Mouse (Mus musculus) erythroblast, adult 5-6 weeks (primary cell): ENCODE data around the gene Olfr1395. TPM values are rescaled to one million over a fixed set of nuclear protein-coding genes. Genes with fewer than 3 reads are reported as not detected.
"Not testable (repeated sequence)": the region's sequence is repeated elsewhere in the genome, so short reads cannot be mapped to it uniquely, and the experiment has no call there.

Experiments
- ATAC-seq: replicated peaks from 2 replicates; pipeline ENCODE4 v1.8.0; 2016; ENCODE audit warnings: moderate number of reproducible peaks, mild to moderate bottlenecking, moderate TSS enrichment, inconsistent platforms; ENCODE audit not compliant: poor library complexity, low FRiP score, severe bottlenecking
- total RNA-seq, 2 experiments: library from RNA; stranded (forward) in 1 of 2; stranded (reverse) in 1 of 2; fragments of 150-400 nt in 1 of 2; fragments of 200-764, 138-1000 nt in 1 of 2; gene quantifications; 2 replicates each; pipeline versions ENCODE4 v1.2.3 to v1.2.4; 2015 to 2017; ENCODE audit warnings: low replicate concordance in 2 of 2

Gene Olfr1395
- total RNA-seq, 2 experiments from 2014 or later: not detected

- ATAC-seq: no peak
These were observed 27.0 kb downstream of the Olfr1395 start for GRCm38 (mm10) chr11:49168839-49169611.

- no peak for ATAC-seq
These were observed 28.5 kb downstream of the Olfr1395 start for GRCm38 (mm10) chr11:49170576-49170975.

GRCm38 (mm10) chr11:49175345-49175744, 33.3 kb downstream of the Olfr1395 start:
- no peak for ATAC-seq

- not testable (repeated sequence) for ATAC-seq
These were observed 34.1 kb downstream of the Olfr1395 start for GRCm38 (mm10) chr11:49176047-49176779.

- no peak for ATAC-seq
These were observed 41.1 kb downstream of the Olfr1395 start for GRCm38 (mm10) chr11:49183172-49183571.

- ATAC-seq: no peak
These were observed 44.4 kb downstream of the Olfr1395 start for GRCm38 (mm10) chr11:49186452-49186851.

GRCm38 (mm10) chr11:49186955-49187488, 44.9 kb downstream of the Olfr1395 start, which contains the start of gene Btnl9:
TSS of gene Btnl9 (minus strand) at chr11:49187159.
- no peak for ATAC-seq

GRCm38 (mm10) chr11:49187701-49188100, 45.6 kb downstream of the Olfr1395 start:
- ATAC-seq: no peak

- ATAC-seq: 0 out of 2 replicates have a peak, but pooled peaks have one; percentile 50
These were observed 47.7 kb downstream of the Olfr1395 start for GRCm38 (mm10) chr11:49189737-49190136.

GRCm38 (mm10) chr11:49191083-49191482, 49.0 kb downstream of the Olfr1395 start:
- no peak for ATAC-seq

GRCm38 (mm10) chr11:49194771-49195170, 52.7 kb downstream of the Olfr1395 start:
- ATAC-seq: not testable (repeated sequence)

- no peak for ATAC-seq
These were observed 53.8 kb downstream of the Olfr1395 start for GRCm38 (mm10) chr11:49195819-49196322.

Other genes with a start within 250 kb of the Olfr1395 start
- 0.42 and 3.5 TPM in 2 replicates for gene Gm5431, start 240.1 kb upstream of the Olfr1395 start, total RNA-seq (2015; ENCODE audit: low replicate concordance)
- 0.84 TPM in 1 of 2 replicates, not detected in the other for gene Gm5431, start 240.1 kb upstream of the Olfr1395 start, total RNA-seq (2017; ENCODE audit: low replicate concordance)
- gene Psme2b, start 196.1 kb upstream of the Olfr1395 start, total RNA-seq (2015; ENCODE audit: low replicate concordance): 12.1 and 20.2 TPM in 2 replicates
- 1.4 and 2.1 TPM in 2 replicates for gene Psme2b, start 196.1 kb upstream of the Olfr1395 start, total RNA-seq (2017; ENCODE audit: low replicate concordance)
- not detected in 2 replicates for gene Olfr56, start 163.4 kb upstream of the Olfr1395 start, total RNA-seq (2015; ENCODE audit: low replicate concordance)
- 1.0 and 2.0 TPM in 2 replicates for gene Olfr56, start 163.4 kb upstream of the Olfr1395 start, total RNA-seq (2017; ENCODE audit: low replicate concordance)
- 4.6 and 18.6 TPM in 2 replicates for gene 9930111J21Rik1, start 162.9 kb upstream of the Olfr1395 start, total RNA-seq (2015; ENCODE audit: low replicate concordance)
- 1.7 and 3.7 TPM in 2 replicates for gene 9930111J21Rik1, start 162.9 kb upstream of the Olfr1395 start, total RNA-seq (2017; ENCODE audit: low replicate concordance)
- 0.19 and 0.84 TPM in 2 replicates for gene Gm12185, start 150.0 kb upstream of the Olfr1395 start, total RNA-seq (2015; ENCODE audit: low replicate concordance)
- gene Gm12185, start 150.0 kb upstream of the Olfr1395 start, total RNA-seq (2017; ENCODE audit: low replicate concordance): 0.09 and 0.70 TPM in 2 replicates
- 0.42 TPM in 1 of 2 replicates, not detected in the other for gene Tgtp1, start 148.1 kb upstream of the Olfr1395 start, total RNA-seq (2015; ENCODE audit: low replicate concordance)
- gene Tgtp1, start 148.1 kb upstream of the Olfr1395 start, total RNA-seq (2017; ENCODE audit: low replicate concordance): 0.85 TPM in 1 of 2 replicates, not detected in the other
- 21.1 and 35.5 TPM in 2 replicates for gene 9930111J21Rik2, start 91.0 kb upstream of the Olfr1395 start, total RNA-seq (2015; ENCODE audit: low replicate concordance)
- 12.4 and 17.8 TPM in 2 replicates for gene 9930111J21Rik2, start 91.0 kb upstream of the Olfr1395 start, total RNA-seq (2017; ENCODE audit: low replicate concordance)
- gene Tgtp2, start 78.1 kb upstream of the Olfr1395 start, total RNA-seq (2015; ENCODE audit: low replicate concordance): 18.2 and 28.2 TPM in 2 replicates
- 28.4 and 51.8 TPM in 2 replicates for gene Tgtp2, start 78.1 kb upstream of the Olfr1395 start, total RNA-seq (2017; ENCODE audit: low replicate concordance)
- 33.2 and 37.5 TPM in 2 replicates for gene Ifi47, start 65.7 kb upstream of the Olfr1395 start, total RNA-seq (2015; ENCODE audit: low replicate concordance)
- 15.9 and 29.4 TPM in 2 replicates for gene Ifi47, start 65.7 kb upstream of the Olfr1395 start, total RNA-seq (2017; ENCODE audit: low replicate concordance)
- gene Olfr1396, start 27.4 kb upstream of the Olfr1395 start, total RNA-seq (2015; ENCODE audit: low replicate concordance): not detected in 2 replicates
- not detected in 2 replicates for gene Olfr1396, start 27.4 kb upstream of the Olfr1395 start, total RNA-seq (2017; ENCODE audit: low replicate concordance)
- gene Olfr1394, start 12.1 kb downstream of the Olfr1395 start, total RNA-seq (2015; ENCODE audit: low replicate concordance): not detected in 2 replicates
- not detected in 2 replicates for gene Olfr1394, start 12.1 kb downstream of the Olfr1395 start, total RNA-seq (2017; ENCODE audit: low replicate concordance)
- 0.84 and 2.3 TPM in 2 replicates for gene Btnl9, start 44.9 kb downstream of the Olfr1395 start, total RNA-seq (2015; ENCODE audit: low replicate concordance)
- 3.1 and 5.7 TPM in 2 replicates for gene Btnl9, start 44.9 kb downstream of the Olfr1395 start, total RNA-seq (2017; ENCODE audit: low replicate concordance)
- gene Zfp62, start 61.0 kb downstream of the Olfr1395 start, total RNA-seq (2015; ENCODE audit: low replicate concordance): 18.6 and 25.4 TPM in 2 replicates
- 14.8 and 28.9 TPM in 2 replicates for gene Zfp62, start 61.0 kb downstream of the Olfr1395 start, total RNA-seq (2017; ENCODE audit: low replicate concordance)
- 9.0 and 10.2 TPM in 2 replicates for gene Mgat1, start 101.9 kb downstream of the Olfr1395 start, total RNA-seq (2015; ENCODE audit: low replicate concordance)
- gene Mgat1, start 101.9 kb downstream of the Olfr1395 start, total RNA-seq (2017; ENCODE audit: low replicate concordance): 11.4 and 17.0 TPM in 2 replicates
- not detected in 2 replicates for gene Olfr1393, start 136.0 kb downstream of the Olfr1395 start, total RNA-seq (2015; ENCODE audit: low replicate concordance)
- not detected in 2 replicates for gene Olfr1393, start 136.0 kb downstream of the Olfr1395 start, total RNA-seq (2017; ENCODE audit: low replicate concordance)
- not detected in 2 replicates for gene Olfr1392, start 143.0 kb downstream of the Olfr1395 start, total RNA-seq (2015; ENCODE audit: low replicate concordance)
- gene Olfr1392, start 143.0 kb downstream of the Olfr1395 start, total RNA-seq (2017; ENCODE audit: low replicate concordance): not detected in 2 replicates
- not detected in 2 replicates for gene Olfr10, start 162.5 kb downstream of the Olfr1395 start, total RNA-seq (2015; ENCODE audit: low replicate concordance)
- not detected in 2 replicates for gene Olfr10, start 162.5 kb downstream of the Olfr1395 start, total RNA-seq (2017; ENCODE audit: low replicate concordance)
- not detected in 2 replicates for gene Olfr1391, start 180.5 kb downstream of the Olfr1395 start, total RNA-seq (2015; ENCODE audit: low replicate concordance)
- 0.34 TPM in 1 of 2 replicates, not detected in the other for gene Olfr1391, start 180.5 kb downstream of the Olfr1395 start, total RNA-seq (2017; ENCODE audit: low replicate concordance)
- gene Olfr1390, start 192.9 kb downstream of the Olfr1395 start, total RNA-seq (2015; ENCODE audit: low replicate concordance): not detected in 2 replicates
- 0.09 TPM in 1 of 2 replicates, not detected in the other for gene Olfr1390, start 192.9 kb downstream of the Olfr1395 start, total RNA-seq (2017; ENCODE audit: low replicate concordance)